Mouse (Mus musculus) embryonic facial prominence, embryonic 10.5 days (tissue): ENCODE data around the gene Gan. TPM values are rescaled to one million over a fixed set of nuclear protein-coding genes. Genes with fewer than 3 reads are reported as not detected.
A peak's percentile ranks its signal among the peaks of the same experiment; 100 is the strongest.

Experiments
- DNase-seq: peaks from one replicate; pipeline ENCODE4 v3.0.0-alpha.2; 2017; ENCODE audit warnings: low spot score
- H3K27ac ChIP-seq: fragments of 300-500 bp; sonication (generic); replicated peaks from 2 replicates; pipeline ENCODE4 v1.5.1; 2016; ENCODE audit warnings: mild to moderate bottlenecking
- H3K27me3 ChIP-seq: fragments of 300-500 bp; sonication (generic); replicated peaks from 2 replicates; pipeline ENCODE4 v1.6.1; 2016; ENCODE audit warnings: low read depth, mild to moderate bottlenecking; ENCODE audit not compliant: poor library complexity, severe bottlenecking
- H3K36me3 ChIP-seq: fragments of 300-500 bp; sonication (generic); replicated peaks from 2 replicates; pipeline ENCODE4 v1.6.1; 2016; ENCODE audit warnings: mild to moderate bottlenecking, moderate library complexity
- H3K4me1 ChIP-seq: fragments of 300-500 bp; sonication (generic); 2 replicates; pipeline ENCODE4 v1.6.1; 2016
- H3K4me3 ChIP-seq: fragments of 300-500 bp; sonication (generic); 2 replicates; pipeline ENCODE4 v1.5.1; 2016; ENCODE audit warnings: mild to moderate bottlenecking, moderate library complexity
- H3K9me3 ChIP-seq: fragments of 300-500 bp; sonication (generic); 2 replicates; pipeline ENCODE4 v1.6.1; 2016; ENCODE audit warnings: mild to moderate bottlenecking
- WGBS: fragments of 180-500 bp; shearing (Covaris S2); methylation state at CpG from one replicate; pipeline ENCODE4 v1.1.7; 2016; 5-methylcytosine and 5-hydroxymethylcytosine counted together
- polyA plus RNA-seq: library from polyadenylated mRNA; unstranded; fragments of >200 nt; fragmentation: Nextera tagmentation; extraction: Ambion mirVana; gene quantifications from 2 replicates; pipeline ENCODE4 v1.2.1, GENCODE M21; 2016

Gene Gan
- 2.6 and 3.1 TPM in 2 replicates for polyA plus RNA-seq

- WGBS, result under 1% methylated on average over 65 of the region's 65 CpGs
- Histone ChIP-seq H3K4me1 (peaks cover 32% of the 10 kb centered on the region), H3K9me3 (no peaks in the 10 kb centered on the region), H3K27me3 (no peaks in the 10 kb centered on the region), H3K36me3 (no peaks in the 10 kb centered on the region), H3K27ac (peak within 1 kb of the TSS; percentile 91), H3K4me3 (peak within 1 kb of the TSS; percentile 98)
- peak; percentile 57 for DNase-seq
Observed at GRCm38 (mm10) chr8:117158135-117158761, at the start of gene Gan. TSS of gene Gan (plus strand) at chr8:117158135.

GRCm38 (mm10) chr8:117109018-117109711 is 48.8 kb upstream of the Gan start:
- H3K4me1 ChIP-seq, result 0 out of 2 replicates have a peak, but pooled peaks cover 5% of the 10 kb centered on the region
- H3K27ac ChIP-seq, result no peak overlapping the region
- no peak overlapping the region for H3K4me3 ChIP-seq
- no peak for DNase-seq
- no peaks in the 10 kb centered on the region for H3K27me3 ChIP-seq
- peaks cover 4% of the 10 kb centered on the region; the same call in 1 of the 2 replicates for H3K9me3 ChIP-seq
- H3K36me3 ChIP-seq, result no peaks in the 10 kb centered on the region
- WGBS, result 90% methylated on average over 19 of the region's 19 CpGs

- Histone ChIP-seq H3K36me3 (no peaks in the 10 kb centered on the region), H3K27me3 (no peaks in the 10 kb centered on the region), H3K27ac (no peak overlapping the region), H3K4me3 (no peak overlapping the region), H3K9me3 (peaks cover 4% of the 10 kb centered on the region; the same call in 1 of the 2 replicates), H3K4me1 (peaks cover 6% of the 10 kb centered on the region)
- WGBS, result 55% methylated on average over 16 of the region's 16 CpGs
- peak; percentile 56 for DNase-seq
Observed at GRCm38 (mm10) chr8:117109801-117110390, 48.0 kb upstream of the Gan start.

- Histone ChIP-seq H3K27me3 (no peaks in the 10 kb centered on the region), H3K9me3 (peaks cover 4% of the 10 kb centered on the region; the same call in 1 of the 2 replicates), H3K4me3 (no peak overlapping the region), H3K36me3 (no peaks in the 10 kb centered on the region), H3K4me1 (peaks cover 23% of the 10 kb centered on the region), H3K27ac (no peak overlapping the region)
- no peak for DNase-seq
- WGBS, result 92% methylated on average over 3 of the region's 3 CpGs
Observed at GRCm38 (mm10) chr8:117111641-117112040, 46.3 kb upstream of the Gan start.

GRCm38 (mm10) chr8:117112261-117112660 is 45.7 kb upstream of the Gan start:
- Histone ChIP-seq H3K27ac (no peak overlapping the region), H3K27me3 (no peaks in the 10 kb centered on the region), H3K9me3 (peaks cover 4% of the 10 kb centered on the region; the same call in 1 of the 2 replicates), H3K4me3 (no peak overlapping the region), H3K4me1 (peaks cover 23% of the 10 kb centered on the region), H3K36me3 (no peaks in the 10 kb centered on the region)
- WGBS, result 75% methylated on average over 8 of the region's 8 CpGs
- no peak for DNase-seq

- Histone ChIP-seq H3K4me1 (peaks cover 34% of the 10 kb centered on the region), H3K4me3 (peak overlapping the region; percentile 39; the same call in 1 of the 2 replicates), H3K27ac (no peak overlapping the region), H3K36me3 (no peaks in the 10 kb centered on the region), H3K27me3 (no peaks in the 10 kb centered on the region), H3K9me3 (no peaks in the 10 kb centered on the region)
- DNase-seq, result no peak
- WGBS, result 40% methylated on average over 6 of the region's 6 CpGs
Observed at GRCm38 (mm10) chr8:117115094-117115493, 42.8 kb upstream of the Gan start.

GRCm38 (mm10) chr8:117115676-117116446 is 42.1 kb upstream of the Gan start:
- DNase-seq, result peak; percentile 54
- Histone ChIP-seq H3K27ac (no peak overlapping the region), H3K27me3 (no peaks in the 10 kb centered on the region), H3K4me1 (peaks cover 34% of the 10 kb centered on the region), H3K36me3 (no peaks in the 10 kb centered on the region), H3K9me3 (no peaks in the 10 kb centered on the region), H3K4me3 (peak overlapping the region; percentile 39)
- WGBS, result 8% methylated on average over 13 of the region's 13 CpGs

GRCm38 (mm10) chr8:117116534-117116933 is 41.4 kb upstream of the Gan start:
- 79% methylated on average over 7 of the region's 7 CpGs for WGBS
- H3K36me3 ChIP-seq, result no peaks in the 10 kb centered on the region
- no peaks in the 10 kb centered on the region for H3K27me3 ChIP-seq
- no peak overlapping the region for H3K27ac ChIP-seq
- H3K9me3 ChIP-seq, result no peaks in the 10 kb centered on the region
- H3K4me1 ChIP-seq, result peaks cover 34% of the 10 kb centered on the region
- no peak for DNase-seq
- H3K4me3 ChIP-seq, result no peak overlapping the region

GRCm38 (mm10) chr8:117118409-117118808 is 39.5 kb upstream of the Gan start:
- Histone ChIP-seq H3K4me3 (no peak overlapping the region), H3K27me3 (no peaks in the 10 kb centered on the region), H3K27ac (no peak overlapping the region), H3K9me3 (no peaks in the 10 kb centered on the region), H3K36me3 (no peaks in the 10 kb centered on the region), H3K4me1 (peaks cover 29% of the 10 kb centered on the region)
- DNase-seq, result no peak
- WGBS, result 93% methylated on average over 9 of the region's 9 CpGs

GRCm38 (mm10) chr8:117121277-117121676 is 36.7 kb upstream of the Gan start:
- H3K27ac ChIP-seq, result no peak overlapping the region
- WGBS, result 57% methylated on average over 8 of the region's 8 CpGs
- H3K36me3 ChIP-seq, result no peaks in the 10 kb centered on the region
- no peaks in the 10 kb centered on the region for H3K9me3 ChIP-seq
- DNase-seq, result no peak
- H3K27me3 ChIP-seq, result no peaks in the 10 kb centered on the region
- H3K4me1 ChIP-seq, result peaks cover 14% of the 10 kb centered on the region
- no peak overlapping the region for H3K4me3 ChIP-seq

GRCm38 (mm10) chr8:117123850-117124633 is 33.9 kb upstream of the Gan start:
- no peak overlapping the region for H3K4me3 ChIP-seq
- no peaks in the 10 kb centered on the region for H3K27me3 ChIP-seq
- no peak overlapping the region for H3K27ac ChIP-seq
- peak; percentile 24 for DNase-seq
- no peaks in the 10 kb centered on the region for H3K36me3 ChIP-seq
- peaks cover 7% of the 10 kb centered on the region for H3K4me1 ChIP-seq
- WGBS, result 75% methylated on average over 13 of the region's 13 CpGs
- no peaks in the 10 kb centered on the region for H3K9me3 ChIP-seq

GRCm38 (mm10) chr8:117125854-117126253 is 32.1 kb upstream of the Gan start:
- Histone ChIP-seq H3K27ac (no peak overlapping the region), H3K36me3 (no peaks in the 10 kb centered on the region), H3K9me3 (no peaks in the 10 kb centered on the region), H3K4me3 (no peak overlapping the region), H3K4me1 (no peaks in the 10 kb centered on the region), H3K27me3 (no peaks in the 10 kb centered on the region)
- no peak for DNase-seq
- WGBS, result 92% methylated on average over 3 of the region's 3 CpGs
